7 mouse cellular contexts compared by ENCODE assay signal in the genomic region with DNA sequence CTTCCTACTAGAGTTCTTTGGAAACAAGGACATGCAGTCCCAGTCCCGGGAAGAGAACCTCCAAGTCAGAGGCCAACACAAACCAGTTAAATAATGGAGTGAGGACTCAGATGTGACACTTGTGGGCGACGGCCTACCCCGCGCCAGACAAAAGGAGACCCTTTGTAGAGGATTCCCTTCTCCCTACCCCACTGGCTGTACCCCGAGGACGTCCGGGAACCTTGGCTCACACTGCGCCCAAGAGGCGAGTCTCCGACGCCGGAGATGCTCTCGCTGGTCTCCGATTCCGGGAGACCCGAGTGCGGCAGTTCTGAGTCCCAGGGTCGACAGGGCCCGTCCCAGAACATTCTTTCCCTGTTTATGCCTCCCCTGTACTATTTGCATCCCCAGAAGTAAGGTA. TPM values are rescaled to one million over a fixed set of nuclear protein-coding genes. Genes with fewer than 3 reads are reported as not detected.
DNase-seq lines count a peak whose midpoint lies in the region; ATAC-seq and TF ChIP-seq lines count a peak whose summit lies in the region.

No protein-coding gene starts in this region.

- no peak for TF ChIP-seq POLR2A in cortical plate, adult 2 months (IDR thresholded peaks at IDR 0.05; ENCODE audit: extremely low read depth, insufficient read depth, low read length)

- no peaks in the 10 kb centered on the region for H3K27me3 ChIP-seq in heart, embryonic 12.5 days (replicated peaks)
- no peaks in the 10 kb centered on the region for H3K27me3 ChIP-seq in kidney, embryonic 15.5 days

- H3K27ac ChIP-seq in cortical plate, adult 2 months (ENCODE audit: insufficient read depth, low read length), result peak overlapping the region; percentile 95
- no peak overlapping the region for H3K27ac ChIP-seq in heart, embryonic 12.5 days (ENCODE audit: poor library complexity, severe bottlenecking)
- 0 out of 2 replicates have a peak overlapping the region, but pooled peaks have one; percentile 7 for H3K27ac ChIP-seq in kidney, embryonic 15.5 days

- WGBS in heart, embryonic 12.5 days, result 0% methylated on average over 20 of the region's 20 CpGs
- under 1% methylated on average over 20 of the region's 20 CpGs for WGBS in kidney, embryonic 15.5 days

- H3K9me3 ChIP-seq in heart, embryonic 12.5 days (replicated peaks), result no peaks in the 10 kb centered on the region
- no peaks in the 10 kb centered on the region for H3K9me3 ChIP-seq in kidney, embryonic 15.5 days (replicated peaks)

- TF ChIP-seq CTCF in cortical plate, adult 2 months (IDR thresholded peaks at IDR 0.05; ENCODE audit: extremely low read depth, insufficient read depth, low read length), result no peak

- peak overlapping the region; percentile 85 for H3K4me2 ChIP-seq in heart, embryonic 12.5 days
- peak overlapping the region; percentile 92 for H3K4me2 ChIP-seq in kidney, embryonic 15.5 days

- H3K4me1 ChIP-seq in cortical plate, adult 2 months (ENCODE audit: control insufficient read depth, insufficient read depth, low read length), result peaks cover 2% of the 10 kb centered on the region; the same call in 1 of the 2 replicates
- H3K4me1 ChIP-seq in heart, embryonic 12.5 days (replicated peaks), result peaks cover 10% of the 10 kb centered on the region; the same call in 1 of the 2 replicates
- H3K4me1 ChIP-seq in kidney, embryonic 15.5 days, result peaks cover 13% of the 10 kb centered on the region

- H3K36me3 ChIP-seq in heart, embryonic 12.5 days, result no peaks in the 10 kb centered on the region
- H3K36me3 ChIP-seq in kidney, embryonic 15.5 days, result no peaks in the 10 kb centered on the region

- peak overlapping the region; percentile 93 for H3K4me3 ChIP-seq in cortical plate, adult 2 months (ENCODE audit: insufficient read depth, low read length)
- H3K4me3 ChIP-seq in heart, embryonic 12.5 days, result peak overlapping the region; percentile 63
- peak overlapping the region; percentile 62 for H3K4me3 ChIP-seq in kidney, embryonic 15.5 days (replicated peaks)

- peak; percentile 9 for ATAC-seq in CD4-positive, CD25-positive, alpha-beta regulatory T cell, adult 4 months
- ATAC-seq in heart, embryonic 12.5 days (ENCODE audit: insufficient number of reproducible peaks, low FRiP score), result peak; percentile 37; the same call in 1 of the 2 replicates
- ATAC-seq in kidney, embryonic 15.5 days (replicated peaks; ENCODE audit: low FRiP score), result peak; percentile 30

- peak overlapping the region; percentile 65 for H3K9ac ChIP-seq in heart, embryonic 12.5 days
- peak overlapping the region; percentile 42 for H3K9ac ChIP-seq in kidney, embryonic 15.5 days

- peak; percentile 67 for DNase-seq in A20 (ENCODE audit: low read depth, low spot score)
- DNase-seq in lung, postnatal 10 days, result peak; percentile 43
- peak; percentile 13 for DNase-seq in right cerebral cortex, postnatal 4 days

RNA-seq across cellular contexts. Expression of a gene that starts 0.5 kb away (rescaled TPM):
- polyA plus RNA-seq in CD4-positive, CD25-positive, alpha-beta regulatory T cell, adult 4 months (2017; shearing (Covaris generic)), result 1 to 10 TPM; 2.8 to 4.6 TPM
- polyA plus RNA-seq in cortical plate, adult 2 months (2012; rRNA removed), result 8.3 and 9.0 TPM in 2 replicates
- polyA plus RNA-seq in heart, embryonic 12.5 days (2016; fragmentation: Nextera tagmentation; extraction: Ambion mirVana), result 3.8 and 4.0 TPM in 2 replicates
- polyA plus RNA-seq in kidney, embryonic 15.5 days (2015; fragmentation: Nextera tagmentation; extraction: Ambion mirVana), result 3.8 and 4.4 TPM in 2 replicates

Comparison
In these comparisons a context has a peak if more than half of its experiments do, and no peak if none do; other contexts are left out.
1. DNase-seq: peak in every context shown above with its lines; median percentile 67 in A20; 43 in lung, postnatal 10 days; 13 in right cerebral cortex, postnatal 4 days.